Mouse (Mus musculus) heart, embryonic 12.5 days (tissue): ENCODE data around the gene Gata5. TPM values are rescaled to one million over a fixed set of nuclear protein-coding genes. Genes with fewer than 3 reads are reported as not detected.
A peak's percentile ranks its signal among the peaks of the same experiment; 100 is the strongest.

Experiments used
- ATAC-seq: fragments of 200-750 bp; cut with Nextera tagmentation; 2 replicates; pipeline ENCODE4 v1.8.0; 2017; ENCODE audit warnings: moderate TSS enrichment, moderate library complexity; ENCODE audit not compliant: insufficient number of reproducible peaks, low FRiP score
- H3K27ac ChIP-seq: fragments of 300-500 bp; sonication (generic); 2 replicates; pipeline ENCODE4 v1.5.1; 2016; ENCODE audit warnings: mild to moderate bottlenecking, moderate library complexity; ENCODE audit not compliant: poor library complexity, severe bottlenecking
- H3K27me3 ChIP-seq: fragments of 300-500 bp; sonication (generic); replicated peaks from 2 replicates; pipeline ENCODE4 v1.6.1; 2016; ENCODE audit warnings: mild to moderate bottlenecking, moderate library complexity
- H3K36me3 ChIP-seq: fragments of 300-500 bp; sonication (generic); 2 replicates; pipeline ENCODE4 v1.6.1; 2016; ENCODE audit warnings: mild to moderate bottlenecking, moderate library complexity
- H3K4me1 ChIP-seq: fragments of 300-500 bp; sonication (generic); replicated peaks from 2 replicates; pipeline ENCODE4 v1.6.1; 2016; ENCODE audit warnings: mild to moderate bottlenecking
- H3K4me2 ChIP-seq: fragments of 300-500 bp; sonication (generic); 2 replicates; pipeline ENCODE4 v1.6.1; 2016; ENCODE audit warnings: mild to moderate bottlenecking, moderate library complexity
- H3K4me3 ChIP-seq: fragments of 300-500 bp; sonication (generic); 2 replicates; pipeline ENCODE4 v1.5.1; 2016; ENCODE audit warnings: mild to moderate bottlenecking
- H3K9ac ChIP-seq: fragments of 300-500 bp; sonication (generic); 2 replicates; pipeline ENCODE4 v1.6.1; 2016; ENCODE audit warnings: mild to moderate bottlenecking, moderate library complexity
- H3K9me3 ChIP-seq: fragments of 300-500 bp; sonication (generic); replicated peaks from 2 replicates; pipeline ENCODE4 v1.6.1; 2016; ENCODE audit warnings: mild to moderate bottlenecking, moderate library complexity
- WGBS: fragments of 180-500 bp; shearing (Covaris S2); methylation state at CpG from one replicate; pipeline ENCODE4 v1.1.7; 2016; 5-methylcytosine and 5-hydroxymethylcytosine counted together
- polyA plus RNA-seq: library from polyadenylated mRNA; unstranded; fragments of >200 nt; fragmentation: Nextera tagmentation; extraction: Ambion mirVana; gene quantifications from 2 replicates; pipeline ENCODE4 v1.2.1, GENCODE M21; 2016

Gata5 gene
- polyA plus RNA-seq, 1 experiment from 2014 or later: 24.7 TPM

DNA sequence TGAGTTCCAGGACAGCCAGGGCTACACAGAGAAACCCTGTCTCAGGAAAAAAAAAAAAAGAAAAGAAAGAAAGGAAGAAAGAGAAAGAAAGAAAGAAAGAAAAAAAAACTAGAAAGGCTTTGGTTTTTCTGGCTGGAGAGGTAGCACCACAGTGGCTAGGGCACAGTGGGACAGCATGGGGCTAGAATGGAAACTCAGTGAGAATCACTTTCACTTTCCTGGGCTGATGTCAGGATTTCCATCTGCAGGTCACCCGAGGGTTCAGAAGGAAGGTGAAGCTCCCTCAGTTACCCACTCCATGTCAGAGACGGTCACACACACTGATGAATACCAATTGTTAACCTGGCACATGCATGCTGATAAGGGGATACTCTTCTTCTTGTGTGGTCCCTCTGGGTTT lies 26.8 kb downstream of the Gata5 start:
- H3K36me3 ChIP-seq: no peaks in the 10 kb centered on the region
- H3K9me3 ChIP-seq: 0 out of 2 replicates have a peak, but pooled peaks cover 4% of the 10 kb centered on the region
- H3K27ac ChIP-seq: no peak overlapping the region
- H3K4me1 ChIP-seq: peaks cover 29% of the 10 kb centered on the region
- H3K9ac ChIP-seq: no peak overlapping the region
- H3K27me3 ChIP-seq: no peaks in the 10 kb centered on the region
- H3K4me2 ChIP-seq: no peak overlapping the region
- H3K4me3 ChIP-seq: no peak overlapping the region
- ATAC-seq: no peak
- WGBS: 27% methylated on average over 2 of the region's 2 CpGs

DNA sequence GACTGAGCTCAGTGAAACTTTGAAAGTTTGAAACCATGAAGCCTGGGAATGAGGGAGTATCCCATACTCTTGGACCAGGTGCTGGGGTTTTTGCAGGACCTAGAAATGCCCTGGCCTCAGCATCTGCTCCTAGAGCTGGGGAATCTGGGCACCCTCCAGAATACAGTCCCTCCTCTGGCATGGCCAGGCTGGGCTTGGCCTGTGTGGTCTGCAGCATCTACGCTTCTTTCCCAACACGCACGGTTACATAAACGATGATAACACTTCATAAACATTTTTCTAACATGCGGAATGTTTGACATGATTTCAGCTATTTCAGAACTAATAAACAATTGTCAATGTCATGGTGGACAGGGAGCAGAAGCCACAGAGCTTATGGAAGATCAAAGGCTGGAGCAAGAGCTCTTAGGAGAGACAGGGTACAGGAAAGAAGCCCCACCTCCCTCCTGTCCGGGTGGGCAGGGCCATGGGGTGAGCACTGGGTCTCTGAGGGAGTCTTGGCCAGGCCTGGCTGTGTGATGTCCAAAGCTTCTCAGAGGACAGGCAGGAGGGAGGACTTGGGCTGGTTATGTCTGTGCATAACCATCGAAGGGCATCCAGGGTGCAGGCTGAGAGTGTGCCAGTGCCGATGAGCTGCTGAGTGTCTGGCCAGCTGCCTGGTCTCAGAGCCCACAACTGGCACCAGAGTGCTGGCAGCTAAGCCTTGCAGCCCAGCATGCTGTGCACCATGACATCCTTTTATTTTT lies 27.9 kb downstream of the Gata5 start:
- no peak overlapping the region for H3K27ac ChIP-seq
- H3K9me3 ChIP-seq: peaks cover 11% of the 10 kb centered on the region
- no peak for ATAC-seq
- 74% methylated on average over 8 of the region's 8 CpGs for WGBS
- H3K27me3 ChIP-seq: no peaks in the 10 kb centered on the region
- no peaks in the 10 kb centered on the region for H3K36me3 ChIP-seq
- no peak overlapping the region for H3K4me3 ChIP-seq
- H3K9ac ChIP-seq: no peak overlapping the region
- peaks cover 27% of the 10 kb centered on the region for H3K4me1 ChIP-seq
- H3K4me2 ChIP-seq: no peak overlapping the region

DNA sequence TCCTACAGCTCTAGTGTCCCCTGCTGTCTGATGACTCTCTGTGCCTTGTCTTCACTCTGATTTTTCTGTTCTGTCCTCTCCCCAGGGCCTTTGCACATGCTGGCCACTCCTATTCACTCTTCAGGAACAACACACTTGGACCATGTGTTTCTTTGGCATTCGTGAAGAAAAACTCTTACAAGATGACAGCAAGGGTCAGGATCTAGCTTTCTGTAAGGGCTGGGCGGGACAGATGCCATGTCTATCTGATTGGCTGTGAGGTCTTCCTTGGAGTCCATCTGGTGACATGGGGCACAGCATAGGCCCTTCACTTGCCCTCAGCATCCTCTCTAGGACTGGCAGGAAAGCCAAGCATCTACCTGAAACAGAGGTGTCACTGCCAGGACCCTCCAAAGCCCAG lies 28.5 kb downstream of the Gata5 start:
- WGBS: 65% methylated on average over 2 of the region's 2 CpGs
- H3K4me1 ChIP-seq: peaks cover 21% of the 10 kb centered on the region
- H3K9me3 ChIP-seq: peaks cover 16% of the 10 kb centered on the region
- H3K27ac ChIP-seq: no peak overlapping the region
- no peak for ATAC-seq
- no peaks in the 10 kb centered on the region for H3K36me3 ChIP-seq
- H3K9ac ChIP-seq: no peak overlapping the region
- H3K27me3 ChIP-seq: no peaks in the 10 kb centered on the region
- no peak overlapping the region for H3K4me3 ChIP-seq
- H3K4me2 ChIP-seq: no peak overlapping the region

DNA sequence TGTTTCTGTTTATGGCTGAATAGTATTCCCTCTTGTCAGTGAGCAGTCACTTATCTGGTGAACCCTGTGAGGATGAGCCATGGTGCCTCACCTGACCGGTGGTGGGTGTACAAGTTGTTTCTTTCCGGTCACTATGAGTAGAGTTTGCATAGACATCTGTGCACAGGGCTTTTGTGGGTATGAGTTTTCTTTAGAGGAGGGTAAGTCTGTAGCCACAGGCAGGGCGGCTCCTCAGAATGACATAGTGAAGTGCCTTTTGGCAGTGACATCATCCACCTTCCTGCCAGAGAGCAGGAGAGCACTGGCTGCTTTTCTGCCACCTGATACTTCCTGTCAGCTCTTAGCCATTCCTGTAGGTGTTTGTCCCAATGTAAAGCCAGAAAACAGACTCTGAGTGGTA lies 29.0 kb downstream of the Gata5 start:
- no peak overlapping the region for H3K27ac ChIP-seq
- 69% methylated on average over 3 of the region's 3 CpGs for WGBS

DNA sequence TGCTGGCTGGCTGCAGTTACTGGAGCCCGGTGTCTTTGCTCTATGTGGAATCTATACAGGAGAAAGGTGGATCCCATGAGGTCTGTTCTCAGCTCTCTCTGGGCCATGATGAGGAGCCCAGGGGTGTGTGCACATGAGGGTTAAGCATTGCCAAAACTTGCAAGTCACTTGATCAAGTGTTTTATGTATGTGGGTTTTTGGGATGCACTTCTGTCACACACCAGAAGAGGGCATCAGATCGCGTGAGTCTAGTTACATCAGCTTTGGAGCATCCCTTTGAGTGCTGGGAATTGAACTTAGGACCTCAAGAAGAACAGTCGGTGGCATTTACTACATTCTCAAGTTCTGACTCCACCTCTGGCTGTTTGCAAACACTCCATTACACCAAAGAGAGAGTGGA lies 29.9 kb downstream of the Gata5 start:
- Histone ChIP-seq H3K9ac (no peak overlapping the region), H3K4me2 (no peak overlapping the region), H3K27me3 (no peaks in the 10 kb centered on the region), H3K4me1 (peaks cover 26% of the 10 kb centered on the region), H3K4me3 (no peak overlapping the region), H3K9me3 (peaks cover 16% of the 10 kb centered on the region), H3K27ac (no peak overlapping the region), H3K36me3 (no peaks in the 10 kb centered on the region)
- 58% methylated on average over 4 of the region's 4 CpGs for WGBS
- ATAC-seq: no peak

More for the DNA sequence above, 29.0 kb downstream of the Gata5 start:
- no peak for ATAC-seq
- Histone ChIP-seq H3K9me3 (peaks cover 16% of the 10 kb centered on the region), H3K4me1 (peaks cover 20% of the 10 kb centered on the region), H3K27me3 (no peaks in the 10 kb centered on the region), H3K4me2 (no peak overlapping the region), H3K36me3 (no peaks in the 10 kb centered on the region), H3K9ac (no peak overlapping the region), H3K4me3 (no peak overlapping the region)

DNA sequence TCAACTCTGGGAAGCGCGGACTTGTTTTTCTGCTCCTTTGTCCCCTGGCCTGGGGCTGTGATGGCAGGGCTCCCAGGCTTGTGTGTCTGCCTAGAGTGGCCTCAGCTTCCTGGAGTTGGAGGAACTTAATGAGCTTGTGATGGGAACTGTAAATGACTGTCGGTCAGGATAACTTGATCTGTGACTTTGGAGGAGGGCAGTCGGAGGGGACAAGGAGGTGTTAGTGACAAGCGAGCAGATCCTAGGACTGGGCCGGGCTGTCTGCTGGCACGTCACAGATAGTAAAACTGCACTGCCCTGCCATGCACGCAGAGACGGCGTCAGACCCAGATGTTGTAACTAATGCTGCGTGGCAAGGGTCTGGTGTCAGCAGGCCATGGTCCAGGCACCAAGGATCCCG lies 31.0 kb downstream of the Gata5 start:
- WGBS: 63% methylated on average over 12 of the region's 12 CpGs
- H3K4me1 ChIP-seq: peaks cover 26% of the 10 kb centered on the region
- no peak for ATAC-seq
- no peaks in the 10 kb centered on the region for H3K27me3 ChIP-seq
- peaks cover 16% of the 10 kb centered on the region for H3K9me3 ChIP-seq
- no peak overlapping the region for H3K4me2 ChIP-seq
- H3K9ac ChIP-seq: no peak overlapping the region
- H3K4me3 ChIP-seq: no peak overlapping the region
- H3K27ac ChIP-seq: no peak overlapping the region
- H3K36me3 ChIP-seq: no peaks in the 10 kb centered on the region

DNA sequence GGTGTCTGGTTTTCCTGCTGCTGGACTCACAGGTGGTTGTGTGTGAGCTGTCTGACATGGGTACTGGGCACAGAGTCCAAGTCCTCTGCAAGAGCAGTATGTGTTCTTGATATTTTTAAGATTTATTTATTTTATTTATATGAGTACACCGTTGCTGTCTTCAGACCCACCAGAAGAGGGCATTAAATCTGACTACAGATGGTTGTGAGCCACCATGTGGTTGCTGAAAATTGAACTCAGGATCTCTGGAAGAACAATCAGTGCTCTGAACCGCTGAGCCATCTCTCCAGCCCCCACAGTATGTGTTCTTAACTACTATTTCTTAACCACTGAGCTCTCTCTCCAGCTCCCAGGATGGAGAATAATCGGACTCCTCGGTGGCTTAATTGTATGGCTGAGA lies 32.3 kb downstream of the Gata5 start:
- Histone ChIP-seq H3K4me3 (no peak overlapping the region), H3K9ac (no peak overlapping the region), H3K27ac (no peak overlapping the region), H3K4me2 (no peak overlapping the region), H3K9me3 (peaks cover 16% of the 10 kb centered on the region), H3K4me1 (peaks cover 18% of the 10 kb centered on the region), H3K27me3 (no peaks in the 10 kb centered on the region), H3K36me3 (no peaks in the 10 kb centered on the region)
- WGBS: 80% methylated on average over 4 of the region's 4 CpGs
- no peak for ATAC-seq

DNA sequence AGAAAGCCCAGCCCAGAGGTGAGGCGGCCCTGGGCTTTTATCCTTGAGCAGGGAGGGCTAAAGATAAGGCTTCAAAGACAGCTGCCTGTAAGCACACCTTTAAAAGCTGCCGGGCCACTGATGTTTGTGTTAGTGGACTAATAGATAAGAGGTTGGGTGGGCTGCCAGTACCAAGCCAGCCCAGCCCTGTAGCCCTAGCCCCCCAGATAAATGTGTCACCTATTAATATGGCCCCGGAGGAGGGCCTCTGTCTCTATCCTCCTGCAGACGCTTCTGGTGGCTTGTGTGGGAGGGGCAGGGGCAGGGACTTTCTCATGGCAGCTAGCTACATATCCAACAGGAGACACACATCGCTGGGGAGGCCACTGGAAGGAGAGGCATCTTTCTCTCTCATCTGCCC lies 33.7 kb downstream of the Gata5 start:
- Histone ChIP-seq H3K9ac (no peak overlapping the region), H3K4me2 (no peak overlapping the region), H3K36me3 (no peaks in the 10 kb centered on the region), H3K27ac (no peak overlapping the region), H3K27me3 (no peaks in the 10 kb centered on the region), H3K4me3 (no peak overlapping the region), H3K9me3 (peaks cover 16% of the 10 kb centered on the region), H3K4me1 (peaks cover 18% of the 10 kb centered on the region)
- 14% methylated on average over 5 of the region's 5 CpGs for WGBS
- ATAC-seq: no peak

DNA sequence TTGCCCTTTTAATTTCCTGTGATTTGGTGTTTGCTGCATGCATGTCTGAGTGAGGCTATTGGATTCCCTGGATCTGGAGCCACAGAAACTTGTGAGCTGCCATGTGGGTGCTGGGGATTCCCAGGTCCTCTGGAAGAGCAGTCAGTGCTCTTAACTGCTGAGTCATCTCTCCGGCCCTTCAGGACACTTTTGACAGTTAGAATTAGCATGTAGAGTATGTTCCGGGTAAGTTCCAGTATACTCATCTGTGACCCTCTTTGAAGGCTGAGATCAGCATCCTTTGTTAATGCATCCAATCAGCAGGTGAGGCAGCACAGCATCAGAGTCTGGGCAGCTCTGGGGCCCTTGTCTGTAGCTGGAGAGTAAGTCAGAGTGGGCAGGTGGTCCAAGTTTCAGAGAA lies 34.2 kb downstream of the Gata5 start:
- Histone ChIP-seq H3K4me1 (peaks cover 18% of the 10 kb centered on the region), H3K9ac (no peak overlapping the region), H3K9me3 (peaks cover 16% of the 10 kb centered on the region), H3K27me3 (no peaks in the 10 kb centered on the region), H3K27ac (no peak overlapping the region), H3K4me2 (no peak overlapping the region), H3K36me3 (no peaks in the 10 kb centered on the region), H3K4me3 (no peak overlapping the region)
- 30% methylated on average over 2 of the region's 2 CpGs for WGBS
- ATAC-seq: no peak

DNA sequence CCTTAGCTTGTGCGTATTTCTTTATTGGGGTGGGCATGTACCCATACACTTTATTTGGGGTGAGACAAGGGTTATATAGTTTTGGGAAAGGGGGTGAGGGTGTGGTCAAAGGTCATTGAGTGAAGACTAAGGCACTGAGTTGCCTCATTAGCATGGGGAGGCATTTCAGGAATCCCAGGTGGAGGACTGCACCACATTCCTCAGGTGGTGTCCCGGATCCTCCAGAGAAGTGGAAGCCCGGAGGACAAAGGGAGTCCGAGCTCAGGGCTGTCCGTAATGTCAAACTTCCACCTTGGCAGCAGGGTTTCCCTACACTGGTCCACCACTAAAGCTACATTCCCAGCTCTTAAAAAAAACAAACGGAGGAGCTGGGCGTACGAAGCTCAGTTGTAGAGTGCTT lies 41.6 kb downstream of the Gata5 start:
- ATAC-seq: no peak

DNA sequence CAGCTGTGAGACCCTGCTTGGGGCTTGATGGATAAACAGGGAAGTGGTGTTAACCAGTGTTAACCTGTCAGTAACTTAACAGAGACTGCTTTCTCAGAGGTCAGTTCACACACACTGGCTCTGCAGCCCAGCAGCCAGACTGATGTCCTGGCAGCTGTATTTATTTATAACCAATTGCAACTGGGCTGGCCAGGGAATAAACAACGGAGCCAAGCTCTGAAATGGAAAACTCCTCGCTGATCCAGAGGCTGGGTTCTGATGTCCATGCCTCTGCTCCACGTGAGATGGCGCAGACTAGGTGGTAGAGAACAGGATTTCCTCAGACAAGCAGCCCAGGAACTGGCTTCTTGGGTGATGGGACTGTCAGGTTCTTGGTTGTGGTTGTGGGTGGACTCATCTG lies 42.5 kb downstream of the Gata5 start:
- no peaks in the 10 kb centered on the region for H3K9me3 ChIP-seq
- H3K27me3 ChIP-seq: no peaks in the 10 kb centered on the region
- WGBS: 62% methylated on average over 4 of the region's 4 CpGs
- no peak overlapping the region for H3K4me3 ChIP-seq
- no peak for ATAC-seq
- 0 out of 2 replicates have a peak overlapping the region, but pooled peaks have one; percentile 12 for H3K9ac ChIP-seq
- peaks cover 31% of the 10 kb centered on the region for H3K4me1 ChIP-seq
- no peak overlapping the region for H3K4me2 ChIP-seq
- no peak overlapping the region for H3K27ac ChIP-seq
- H3K36me3 ChIP-seq: no peaks in the 10 kb centered on the region

More for the DNA sequence above, 41.6 kb downstream of the Gata5 start:
- 69% methylated on average over 8 of the region's 8 CpGs for WGBS
- Histone ChIP-seq H3K9ac (no peak overlapping the region), H3K4me1 (peaks cover 31% of the 10 kb centered on the region), H3K27me3 (no peaks in the 10 kb centered on the region), H3K36me3 (no peaks in the 10 kb centered on the region), H3K27ac (no peak overlapping the region), H3K4me2 (no peak overlapping the region), H3K4me3 (no peak overlapping the region), H3K9me3 (no peaks in the 10 kb centered on the region)

DNA sequence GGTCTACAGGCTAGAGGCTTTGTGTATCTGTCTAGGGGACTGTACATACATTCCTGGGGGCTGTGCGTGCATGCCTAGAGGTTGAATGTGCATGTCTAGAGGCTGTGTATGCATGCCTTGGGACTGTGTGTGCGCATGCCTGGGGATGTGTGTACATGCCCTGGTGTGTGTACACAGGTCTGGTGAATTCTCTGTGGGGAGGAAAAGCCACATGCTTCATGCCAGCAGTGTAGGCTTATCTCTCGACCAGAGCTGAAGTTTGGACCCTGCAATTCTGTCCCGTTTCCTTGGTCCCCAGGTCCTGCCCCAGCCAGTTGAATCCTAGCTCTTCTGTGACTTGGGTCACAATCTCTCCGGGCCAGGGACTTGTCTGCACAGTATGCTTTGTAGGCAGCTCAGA lies 42.9 kb downstream of the Gata5 start:
- no peak overlapping the region for H3K9ac ChIP-seq
- no peak for ATAC-seq
- H3K4me3 ChIP-seq: no peak overlapping the region

More for the DNA sequence above, 42.9 kb downstream of the Gata5 start:
- Histone ChIP-seq H3K36me3 (no peaks in the 10 kb centered on the region), H3K27ac (no peak overlapping the region), H3K4me1 (peaks cover 31% of the 10 kb centered on the region), H3K4me2 (no peak overlapping the region), H3K9me3 (no peaks in the 10 kb centered on the region), H3K27me3 (no peaks in the 10 kb centered on the region)
- WGBS: 68% methylated on average over 5 of the region's 5 CpGs
